Mouse (Mus musculus) urinary bladder, postnatal 25 days (tissue): ENCODE data around the gene Adgrl3.

Experiments used
- DNase-seq: peaks from one replicate; pipeline ENCODE4 v3.0.0; 2022; ENCODE audit warnings: low spot score

Adgrl3 gene

GRCm38 (mm10) chr5:81248724-81249123 is 228.8 kb downstream of the Adgrl3 start:
- no peak for DNase-seq

GRCm38 (mm10) chr5:81256091-81256490 is 236.2 kb downstream of the Adgrl3 start:
- DNase-seq = no peak

- no peak for DNase-seq
Measured at GRCm38 (mm10) chr5:81269689-81270088, 249.8 kb downstream of the Adgrl3 start.

GRCm38 (mm10) chr5:81275346-81276047 is 255.6 kb downstream of the Adgrl3 start:
- no peak for DNase-seq

GRCm38 (mm10) chr5:81279246-81279645 is 259.3 kb downstream of the Adgrl3 start:
- no peak for DNase-seq

GRCm38 (mm10) chr5:81285643-81286042 is 265.7 kb downstream of the Adgrl3 start:
- no peak for DNase-seq

GRCm38 (mm10) chr5:81301874-81302273 is 281.9 kb downstream of the Adgrl3 start:
- no peak for DNase-seq

GRCm38 (mm10) chr5:81317406-81318112 is 297.6 kb downstream of the Adgrl3 start:
- DNase-seq = no peak

- DNase-seq = no peak
Measured at GRCm38 (mm10) chr5:81321276-81321934, 301.5 kb downstream of the Adgrl3 start.

GRCm38 (mm10) chr5:81322064-81322463 is 302.1 kb downstream of the Adgrl3 start:
- no peak for DNase-seq

- DNase-seq = no peak
Measured at GRCm38 (mm10) chr5:81326916-81327315, 307.0 kb downstream of the Adgrl3 start.

- DNase-seq = no peak
Measured at GRCm38 (mm10) chr5:81327392-81327791, 307.5 kb downstream of the Adgrl3 start.

- DNase-seq = no peak
Measured at GRCm38 (mm10) chr5:81329571-81329971, 309.6 kb downstream of the Adgrl3 start.

- DNase-seq = no peak
Measured at GRCm38 (mm10) chr5:81344330-81344729, 324.4 kb downstream of the Adgrl3 start.

- no peak for DNase-seq
Measured at GRCm38 (mm10) chr5:81345096-81345435, 325.1 kb downstream of the Adgrl3 start.

GRCm38 (mm10) chr5:81345436-81346131 is 325.6 kb downstream of the Adgrl3 start:
- no peak for DNase-seq

- DNase-seq = no peak
Measured at GRCm38 (mm10) chr5:81347571-81347970, 327.6 kb downstream of the Adgrl3 start.

- DNase-seq = no peak
Measured at GRCm38 (mm10) chr5:81359560-81359959, 339.6 kb downstream of the Adgrl3 start.

GRCm38 (mm10) chr5:81364198-81364643 is 344.3 kb downstream of the Adgrl3 start:
- no peak for DNase-seq

GRCm38 (mm10) chr5:81365250-81365649 is 345.3 kb downstream of the Adgrl3 start:
- no peak for DNase-seq

GRCm38 (mm10) chr5:81370126-81370850 is 350.4 kb downstream of the Adgrl3 start:
- no peak for DNase-seq

- DNase-seq = no peak
Measured at GRCm38 (mm10) chr5:81375992-81376391, 356.1 kb downstream of the Adgrl3 start.
